ENCODE assay signal across 8 mouse cellular contexts in genomic region chr16:4420298-4421054, GRCm38 (mm10). TPM values are rescaled to one million over a fixed set of nuclear protein-coding genes. Genes with fewer than 3 reads are reported as not detected.
DNase-seq lines count a peak whose midpoint lies in the region; ATAC-seq and TF ChIP-seq lines count a peak whose summit lies in the region.

Gene Adcy9 (minus strand): TSS chr16:4420498.

- WGBS in embryonic facial prominence, embryonic 12.5 days: under 1% methylated on average over 56 of the region's 64 CpGs
- WGBS in kidney, adult 2 months: 1% methylated on average over 58 of the region's 64 CpGs
- under 1% methylated on average over 44 of the region's 64 CpGs for WGBS in limb, embryonic 12.5 days
- WGBS in midbrain, embryonic 14.5 days: under 1% methylated on average over 51 of the region's 64 CpGs

- peak within 1 kb of the TSS; percentile 98 for H3K4me2 ChIP-seq in embryonic facial prominence, embryonic 12.5 days (replicated peaks)
- peak within 1 kb of the TSS; percentile 96 for H3K4me2 ChIP-seq in limb, embryonic 12.5 days
- peak within 1 kb of the TSS; percentile 83 for H3K4me2 ChIP-seq in midbrain, embryonic 14.5 days (ENCODE audit: low read length)

- peak within 1 kb of the TSS; percentile 69 for H3K9ac ChIP-seq in embryonic facial prominence, embryonic 12.5 days
- H3K9ac ChIP-seq in limb, embryonic 12.5 days (replicated peaks): peak within 1 kb of the TSS; percentile 76
- H3K9ac ChIP-seq in midbrain, embryonic 14.5 days (replicated peaks; ENCODE audit: low read length): peak within 1 kb of the TSS; percentile 80

- H3K4me3 ChIP-seq in embryonic facial prominence, embryonic 12.5 days: peak within 1 kb of the TSS; percentile 76
- H3K4me3 ChIP-seq in kidney, adult 2 months (ENCODE audit: insufficient read depth, low read depth, low read length): peak within 1 kb of the TSS; percentile 90
- H3K4me3 ChIP-seq in limb, embryonic 12.5 days (replicated peaks): peak within 1 kb of the TSS; percentile 78
- H3K4me3 ChIP-seq in midbrain, embryonic 14.5 days (replicated peaks; ENCODE audit: low read depth, low read length): peak within 1 kb of the TSS; percentile 83

- TF ChIP-seq CTCF in kidney, adult 2 months (conservative IDR thresholded peaks at IDR 0.05; ENCODE audit: insufficient read depth, insufficient read length, low read depth, low read length): no peak

- ATAC-seq in embryonic facial prominence, embryonic 12.5 days (ENCODE audit: insufficient number of reproducible peaks, insufficient read depth, low FRiP score, low TSS enrichment): peak; percentile 86
- ATAC-seq in limb, embryonic 12.5 days (ENCODE audit: insufficient number of reproducible peaks, insufficient read depth, low FRiP score, low TSS enrichment, low read depth): peak; percentile 91
- peak; percentile 91 for ATAC-seq in midbrain, embryonic 14.5 days (ENCODE audit: low FRiP score, low TSS enrichment)

- H3K36me3 ChIP-seq in embryonic facial prominence, embryonic 12.5 days: no peaks in the 10 kb centered on the region
- H3K36me3 ChIP-seq in kidney, adult 2 months (ENCODE audit: control insufficient read depth, insufficient read depth, low read length): no peaks in the 10 kb centered on the region
- H3K36me3 ChIP-seq in limb, embryonic 12.5 days: no peaks in the 10 kb centered on the region
- H3K36me3 ChIP-seq in midbrain, embryonic 14.5 days (ENCODE audit: control insufficient read depth, insufficient read depth, low read length): no peaks in the 10 kb centered on the region

- H3K27ac ChIP-seq in embryonic facial prominence, embryonic 12.5 days: peak within 1 kb of the TSS; percentile 57
- peak within 1 kb of the TSS; percentile 49 for H3K27ac ChIP-seq in kidney, adult 2 months (ENCODE audit: insufficient read depth, low read depth, low read length)
- H3K27ac ChIP-seq in limb, embryonic 12.5 days: peak within 1 kb of the TSS; percentile 64
- peak within 1 kb of the TSS; percentile 83 for H3K27ac ChIP-seq in midbrain, embryonic 14.5 days (replicated peaks; ENCODE audit: low read depth, low read length)

- H3K9me3 ChIP-seq in embryonic facial prominence, embryonic 12.5 days: no peaks in the 10 kb centered on the region
- no peaks in the 10 kb centered on the region for H3K9me3 ChIP-seq in limb, embryonic 12.5 days
- H3K9me3 ChIP-seq in midbrain, embryonic 14.5 days (ENCODE audit: control insufficient read depth, low read length): no peaks in the 10 kb centered on the region

- peak; percentile 34 for TF ChIP-seq POLR2A in kidney, adult 2 months (IDR thresholded peaks at IDR 0.05; ENCODE audit: low read depth, low read length)

- peak; percentile 65 for DNase-seq in 3T3-L1 (ENCODE audit: low read depth, low spot score)
- peak; percentile 95 to 98 for DNase-seq in adrenal gland, postnatal 36 days
- peak; percentile 90 to 95 for DNase-seq in heart, adult 18-20 months
- DNase-seq in kidney, adult 2 months: peak; percentile 94
- DNase-seq in midbrain, embryonic 14.5 days: peak; percentile 96
- peak; percentile 82 to 86 for DNase-seq in spleen, adult 18-20 months

- H3K4me1 ChIP-seq in embryonic facial prominence, embryonic 12.5 days: peaks cover 11% of the 10 kb centered on the region; the same call in 1 of the 2 replicates
- peaks cover 20% of the 10 kb centered on the region for H3K4me1 ChIP-seq in kidney, adult 2 months (ENCODE audit: control insufficient read depth, insufficient read depth, low read length)
- peaks cover 29% of the 10 kb centered on the region for H3K4me1 ChIP-seq in limb, embryonic 12.5 days (replicated peaks)
- peaks cover 35% of the 10 kb centered on the region for H3K4me1 ChIP-seq in midbrain, embryonic 14.5 days (ENCODE audit: control insufficient read depth, insufficient read depth, low read length)

- H3K27me3 ChIP-seq in embryonic facial prominence, embryonic 12.5 days: peaks cover 21% of the 10 kb centered on the region
- H3K27me3 ChIP-seq in kidney, adult 2 months (replicated peaks; ENCODE audit: control insufficient read depth, insufficient read depth, low read length): no peaks in the 10 kb centered on the region
- H3K27me3 ChIP-seq in limb, embryonic 12.5 days: peaks cover 28% of the 10 kb centered on the region
- H3K27me3 ChIP-seq in midbrain, embryonic 14.5 days (ENCODE audit: control insufficient read depth, insufficient read depth, low read length): 0 out of 2 replicates have a peak, but pooled peaks cover 8% of the 10 kb centered on the region

RNA-seq across cellular contexts. Expression of gene Adcy9, which starts in this region (rescaled TPM):
- total RNA-seq in adrenal gland, postnatal 36 days (2021): 10 to 100 TPM; 55.5 to 76.6 TPM
- 1.5 and 2.2 TPM in 2 replicates for polyA plus RNA-seq in embryonic facial prominence, embryonic 12.5 days (2016; fragmentation: Nextera tagmentation; extraction: Ambion mirVana)
- total RNA-seq in heart, adult 18-20 months (2021): 10 to 100 TPM; 21.8 to 22.3 TPM
- 10.4 and 12.4 TPM in 2 replicates for polyA plus RNA-seq in kidney, adult 2 months (2012; rRNA removed)
- 1.6 and 1.7 TPM in 2 replicates for polyA plus RNA-seq in limb, embryonic 12.5 days (2016; fragmentation: Nextera tagmentation; extraction: Ambion mirVana)
- polyA plus RNA-seq in midbrain, embryonic 14.5 days (2014; fragmentation: Nextera tagmentation; extraction: Ambion mirVana): 5.3 and 5.8 TPM in 2 replicates

Comparison
In these comparisons a context has a peak if more than half of its experiments do, and no peak if none do; other contexts are left out.
1. Peak in every context shown above with its lines: DNase-seq, ATAC-seq, H3K4me3 ChIP-seq and H3K27ac ChIP-seq.